Mouse (Mus musculus): ENCODE data around the gene Tsc22d3.

DNA sequence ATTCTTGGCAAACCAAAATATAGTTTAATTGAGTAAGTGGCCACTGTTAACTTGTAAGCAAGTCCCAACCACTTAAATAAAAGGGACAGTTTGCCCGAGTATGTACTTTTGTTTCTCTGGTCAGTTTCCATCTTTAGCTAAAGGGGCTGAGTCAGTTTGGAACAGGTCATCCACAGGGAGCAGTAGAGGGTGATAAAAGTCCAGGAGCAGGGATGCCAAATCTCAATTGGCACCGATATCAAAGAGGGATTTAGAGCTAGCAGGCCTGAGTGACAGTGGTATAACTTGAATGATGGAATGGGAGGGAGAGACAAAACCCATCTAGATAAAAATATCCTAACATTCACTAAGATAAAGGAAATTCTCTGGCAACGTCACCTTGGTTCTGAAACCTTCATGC lies 45.0 kb downstream of the Tsc22d3 start:
- TF ChIP-seq CTCF (IDR thresholded peaks at IDR 0.05; ENCODE audit: extremely low read depth, insufficient read length, insufficient replicate concordance, low read depth, low read length) (no peak), POLR2A (IDR thresholded peaks at IDR 0.05; ENCODE audit: low read depth, low read length) (no peak)
